Mouse (Mus musculus) layer of hippocampus, adult 8-10 months (tissue): ENCODE results near the gene Foxb1. TPM values are rescaled to one million over a fixed set of nuclear protein-coding genes. Genes with fewer than 3 reads are reported as not detected.

Experiments
- DNase-seq, 2 experiments: peaks; one replicate each; pipeline ENCODE4 v3.0.0; 2022; ENCODE audit warnings: low spot score in 2 of 2
- total RNA-seq, 4 experiments: library from RNA; stranded (reverse); gene quantifications; 2 replicates each; pipeline ENCODE4 v1.2.4; 2022

The Foxb1 gene
- total RNA-seq, 4 experiments from 2014 or later: not detected

- DNase-seq: no peak
Measured at GRCm38 (mm10) chr9:69757254-69757653, 3.5 kb downstream of the Foxb1 start.

- DNase-seq: no peak
Measured at GRCm38 (mm10) chr9:69756456-69756855, 4.3 kb downstream of the Foxb1 start.

DNA sequence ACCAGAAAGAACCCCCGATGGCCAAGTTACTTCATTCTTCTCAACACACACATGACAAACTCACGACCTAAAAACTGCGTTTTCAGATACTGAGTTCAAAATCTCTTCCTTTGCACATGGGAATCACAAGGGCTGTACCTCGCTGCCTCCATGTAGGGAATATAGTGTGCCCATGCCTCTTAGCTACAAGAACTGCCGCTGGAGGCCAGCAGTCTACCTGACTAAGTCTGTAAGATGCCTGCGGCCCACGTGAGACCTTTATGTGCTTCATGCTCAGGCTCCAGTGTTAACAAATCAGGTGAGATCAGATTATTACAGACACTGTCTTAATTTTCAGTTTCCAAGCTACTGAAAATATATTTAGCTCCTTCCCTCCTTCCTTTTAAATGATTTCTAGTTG lies 4.7 kb downstream of the Foxb1 start:
- no peak for DNase-seq

GRCm38 (mm10) chr9:69755157-69755556 lies 5.6 kb downstream of the Foxb1 start:
- DNase-seq: no peak

DNA sequence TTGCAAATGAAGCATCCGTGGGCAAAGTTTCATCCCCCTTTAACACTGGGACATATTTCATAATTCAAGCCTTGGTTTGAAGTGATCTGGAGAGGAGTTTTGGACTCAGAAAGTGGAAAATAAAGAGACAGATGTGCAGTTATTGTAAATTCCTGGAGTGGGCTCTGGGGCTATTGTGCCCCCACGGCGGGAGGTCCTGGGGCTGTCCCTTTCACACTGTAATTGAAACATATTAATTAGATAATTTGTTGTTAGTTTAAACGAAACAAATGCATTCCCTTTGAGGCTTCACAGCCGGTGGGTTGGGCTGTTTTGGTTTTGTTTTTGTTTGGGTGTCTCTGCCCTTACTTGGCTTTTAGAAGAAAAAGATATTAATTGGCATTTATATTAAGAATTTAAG lies 6.0 kb downstream of the Foxb1 start:
- no peak for DNase-seq

DNA sequence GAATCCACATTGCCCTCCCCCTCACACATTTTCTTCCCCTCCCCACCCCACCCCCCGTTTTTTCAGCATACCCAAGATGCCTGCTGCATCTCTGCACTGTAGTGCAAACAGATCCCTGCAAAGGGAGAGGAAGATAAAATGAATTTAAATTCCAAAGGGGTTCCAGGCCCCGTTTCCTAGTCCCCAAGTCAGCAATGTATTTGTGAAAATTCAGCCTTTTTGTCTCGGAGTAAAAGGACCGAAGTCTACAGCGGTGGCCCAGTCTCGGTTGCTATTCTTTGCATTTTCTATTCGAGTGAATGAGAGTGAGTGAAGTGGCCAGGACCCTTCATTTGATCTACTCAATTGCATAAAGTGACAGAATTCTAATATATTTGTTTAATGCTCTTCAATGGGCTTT lies 6.4 kb downstream of the Foxb1 start:
- DNase-seq: no peak

GRCm38 (mm10) chr9:69747971-69748370 lies 12.8 kb downstream of the Foxb1 start:
- no peak for DNase-seq

- DNase-seq: no peak
Measured at GRCm38 (mm10) chr9:69728736-69729135, 32.0 kb downstream of the Foxb1 start.

DNA sequence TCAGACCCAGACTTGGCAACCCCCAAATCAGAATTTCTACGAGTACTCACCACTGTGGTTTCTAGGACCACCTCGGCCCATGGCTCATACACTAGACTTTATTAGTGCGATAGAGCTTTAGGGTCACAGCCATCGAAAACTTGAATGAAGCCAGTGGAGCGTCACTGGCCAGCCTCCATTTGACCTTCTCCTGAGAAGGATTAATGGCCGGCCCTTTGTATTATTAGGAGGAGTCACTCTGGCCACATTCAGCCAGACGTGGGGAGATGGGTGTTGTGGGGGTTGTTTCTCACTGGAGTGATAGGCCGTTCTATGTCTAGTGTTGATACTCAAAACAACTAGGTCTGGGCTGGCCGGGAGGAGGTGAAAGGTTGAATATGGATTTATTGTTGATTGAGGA lies 42.3 kb downstream of the Foxb1 start:
- no peak for DNase-seq

- DNase-seq: no peak
Measured at GRCm38 (mm10) chr9:69716364-69716763, 44.4 kb downstream of the Foxb1 start.

DNA sequence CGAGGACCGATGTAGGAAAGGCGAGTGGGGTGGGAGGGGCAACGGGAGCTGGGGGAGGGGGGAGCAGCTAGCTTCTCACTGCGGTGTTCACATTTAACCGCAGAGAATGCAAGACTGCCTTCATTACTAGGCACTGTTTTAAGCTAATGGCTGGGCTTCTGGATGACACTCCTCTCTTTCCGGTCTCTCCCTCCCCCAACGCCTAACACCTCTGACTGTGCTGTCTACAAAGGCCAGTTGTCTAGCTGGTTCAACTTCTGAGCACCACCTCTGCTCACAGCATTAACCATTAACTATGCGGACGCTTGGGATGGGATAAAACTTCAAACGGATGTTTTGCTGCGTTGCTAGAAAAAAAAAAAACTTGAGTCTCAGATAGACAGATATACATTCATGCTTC lies 45.3 kb downstream of the Foxb1 start:
- no peak for DNase-seq

DNA sequence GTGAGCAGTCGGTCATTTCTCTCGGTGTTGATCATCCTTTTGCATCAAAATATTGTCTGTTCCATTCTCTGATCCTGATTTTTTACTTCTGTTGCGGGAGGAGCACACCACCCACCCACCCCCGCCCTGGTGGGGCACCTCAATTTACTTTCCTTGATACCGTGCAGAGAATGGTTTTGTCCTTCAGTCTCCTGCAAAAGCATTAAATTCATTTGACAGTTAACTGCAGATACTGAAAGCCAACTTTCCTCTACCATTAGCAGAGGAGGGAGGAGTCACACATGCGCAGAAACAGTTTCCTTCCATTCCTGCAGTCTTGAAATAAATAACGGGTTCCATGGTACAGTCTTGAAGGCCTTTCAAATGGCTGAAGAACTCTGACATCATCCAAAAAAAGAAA lies 46.4 kb downstream of the Foxb1 start:
- no peak for DNase-seq

DNA sequence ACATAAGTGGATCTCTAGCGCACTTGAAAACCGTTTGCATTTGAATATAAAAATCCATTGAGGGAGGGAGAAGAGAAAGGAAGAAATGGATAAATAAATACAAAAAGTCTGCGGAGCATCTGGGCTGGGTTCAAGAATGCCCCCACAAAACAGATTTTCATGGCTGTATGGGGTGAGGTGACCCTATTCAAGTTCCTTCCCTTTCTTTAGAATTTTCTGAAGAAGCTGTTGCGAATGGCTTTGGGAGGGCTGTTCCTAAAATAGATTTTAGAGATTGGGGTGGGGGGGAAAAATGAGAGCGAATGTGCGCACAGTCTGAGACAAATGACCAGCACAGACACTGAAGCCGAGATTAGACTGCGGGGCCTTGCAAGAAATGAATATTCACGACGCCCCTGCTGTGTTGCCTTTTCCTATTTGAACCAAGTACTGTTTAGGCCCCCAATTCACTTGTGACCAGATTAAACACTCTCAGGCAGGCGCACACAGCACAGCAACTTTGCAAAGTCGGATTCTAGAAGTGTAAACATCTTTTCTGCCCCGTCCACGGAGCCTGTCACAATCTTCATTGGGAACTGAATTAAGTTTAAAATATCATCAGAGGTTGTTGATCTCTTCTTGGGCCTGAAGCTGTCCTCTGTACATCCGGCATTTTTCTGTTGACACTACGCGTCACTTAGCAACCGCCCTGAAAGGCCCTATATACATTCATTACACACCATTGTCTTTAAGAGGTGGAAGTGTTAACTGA lies 47.0 kb downstream of the Foxb1 start:
- no peak for DNase-seq

DNA sequence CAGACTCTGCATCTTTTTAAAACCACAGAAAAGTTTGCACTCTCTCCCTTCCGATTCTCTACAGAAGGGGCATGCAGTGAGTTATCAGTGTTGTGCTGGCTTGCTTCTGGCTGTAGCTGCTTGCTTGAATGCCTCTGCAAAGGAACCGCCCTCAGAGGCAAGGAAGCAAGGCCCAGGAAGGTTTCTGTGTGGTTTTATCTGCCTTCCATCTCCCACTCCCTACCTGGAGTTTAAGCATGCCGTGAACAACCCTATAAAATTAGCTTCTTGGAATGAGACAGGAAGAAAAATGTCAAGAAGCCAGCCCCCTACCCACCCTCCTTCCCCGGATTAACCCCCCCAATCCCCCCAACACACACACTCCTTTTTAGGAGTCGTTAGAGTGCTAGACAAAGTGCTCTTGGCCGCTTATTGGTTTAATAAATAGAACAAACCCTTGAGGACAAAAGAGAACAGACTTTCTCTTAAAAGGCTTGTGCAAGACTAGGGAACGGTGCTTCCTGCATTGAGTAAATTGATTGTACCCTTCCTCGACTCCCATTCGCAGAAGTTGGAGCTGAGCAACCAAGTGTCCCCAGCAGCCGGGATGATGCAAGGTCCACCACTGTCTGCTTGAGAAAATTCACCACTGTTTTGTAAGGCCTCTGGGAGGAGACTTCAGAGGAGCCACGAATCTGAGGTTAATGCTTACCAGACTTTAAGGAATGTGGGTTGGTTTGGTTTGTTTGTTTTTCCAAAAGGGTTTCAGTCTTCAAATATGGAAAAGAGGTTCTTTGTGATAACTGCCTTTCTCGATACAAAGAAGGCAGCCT lies 47.8 kb downstream of the Foxb1 start:
- no peak for DNase-seq

Other genes starting within 250 kb of the Foxb1 start
- 10 to 100 TPM; 35.7 to 50.2 (median 43.4) TPM for gene Bnip2, start 228.5 kb upstream of the Foxb1 start, total RNA-seq